Mouse (Mus musculus) kidney, embryonic 15.5 days (tissue): Measurements from ENCODE around the gene Gm6121. TPM values are rescaled to one million over a fixed set of nuclear protein-coding genes. Genes with fewer than 3 reads are reported as not detected.
"Not testable (repeated sequence)": the region's sequence is repeated elsewhere in the genome, so short reads cannot be mapped to it uniquely, and the experiment has no call there.

Experiments used
- ATAC-seq: fragments of 200-750 bp; cut with Nextera tagmentation; replicated peaks from 2 replicates; pipeline ENCODE4 v1.8.0; 2017; ENCODE audit warnings: moderate TSS enrichment; ENCODE audit not compliant: low FRiP score
- H3K27ac ChIP-seq: fragments of 300-500 bp; sonication (generic); 2 replicates; pipeline ENCODE4 v1.5.1; 2015; ENCODE audit warnings: mild to moderate bottlenecking, inconsistent platforms
- H3K27me3 ChIP-seq: fragments of 300-500 bp; sonication (generic); 2 replicates; pipeline ENCODE4 v1.6.1; 2015; ENCODE audit warnings: inconsistent platforms
- H3K36me3 ChIP-seq: fragments of 300-500 bp; sonication (generic); 2 replicates; pipeline ENCODE4 v1.6.1; 2015; ENCODE audit warnings: inconsistent platforms
- H3K4me1 ChIP-seq: fragments of 300-500 bp; sonication (generic); 2 replicates; pipeline ENCODE4 v1.6.1; 2015; ENCODE audit warnings: inconsistent platforms
- H3K4me2 ChIP-seq: fragments of 300-500 bp; sonication (generic); 2 replicates; pipeline ENCODE4 v1.6.1; 2015; ENCODE audit warnings: moderate library complexity, mild to moderate bottlenecking, inconsistent platforms
- H3K4me3 ChIP-seq: fragments of 300-500 bp; sonication (generic); replicated peaks from 2 replicates; pipeline ENCODE4 v1.5.1; 2015; ENCODE audit warnings: mild to moderate bottlenecking, inconsistent platforms
- H3K9ac ChIP-seq: fragments of 300-500 bp; sonication (generic); 2 replicates; pipeline ENCODE4 v1.6.1; 2015; ENCODE audit warnings: mild to moderate bottlenecking, inconsistent platforms
- H3K9me3 ChIP-seq: fragments of 300-500 bp; sonication (generic); replicated peaks from 2 replicates; pipeline ENCODE4 v1.6.1; 2016; ENCODE audit warnings: inconsistent platforms
- WGBS: fragments of 180-500 bp; shearing (Covaris S2); methylation state at CpG from one replicate; pipeline ENCODE4 v1.1.7; 2015; ENCODE audit warnings: mixed read lengths; 5-methylcytosine and 5-hydroxymethylcytosine counted together
- polyA plus RNA-seq: library from polyadenylated mRNA; unstranded; fragments of >200 nt; fragmentation: Nextera tagmentation; extraction: Ambion mirVana; gene quantifications from 2 replicates; pipeline ENCODE4 v1.2.1, GENCODE M21; 2015

Gene Gm6121
- not detected in 2 replicates for polyA plus RNA-seq

DNA sequence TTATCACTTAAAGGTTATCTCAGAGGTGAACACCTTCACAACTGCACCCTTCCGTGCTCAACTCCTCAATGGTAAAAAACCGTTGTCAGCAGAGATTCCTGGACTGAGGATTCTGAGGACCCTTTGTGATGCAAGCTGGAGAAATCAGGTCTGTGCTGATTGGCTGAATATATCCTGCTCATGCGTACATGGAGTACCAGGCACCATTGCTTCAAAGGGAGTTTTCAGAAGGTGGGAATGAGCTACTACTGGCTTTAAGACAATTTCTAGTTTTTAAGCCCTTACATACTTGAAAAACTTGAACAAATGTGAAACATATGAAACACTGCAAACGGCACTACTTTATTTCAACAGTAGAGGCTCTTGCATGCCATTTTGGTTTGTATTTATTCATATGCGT, at the start of gene Gm6121:
Gm6121 (minus strand) TSS at position 101 of the 400 bp plus-strand sequence.
- H3K27me3 ChIP-seq, H3K36me3 ChIP-seq, H3K27ac ChIP-seq, H3K4me1 ChIP-seq, H3K9me3 ChIP-seq, H3K9ac ChIP-seq, H3K4me3 ChIP-seq, ATAC-seq, H3K4me2 ChIP-seq: not testable (repeated sequence)
- WGBS = no CpG with 5 or more reads among the region's 5 CpGs

Other genes starting within 250 kb of the Gm6121 start
- gene Gm14525, start 233.1 kb downstream of the Gm6121 start, polyA plus RNA-seq = not detected in 2 replicates